Mouse (Mus musculus): Measurements from ENCODE around the gene Kif17.

- TF ChIP-seq CTCF (IDR thresholded peaks at IDR 0.05; ENCODE audit: borderline replicate concordance, extremely low read depth, insufficient read depth, insufficient read length) (no peak), POLR2A (IDR thresholded peaks at IDR 0.05; ENCODE audit: borderline replicate concordance, extremely low read depth, insufficient read depth, insufficient read length, poor library complexity, severe bottlenecking) (no peak)
Observed at GRCm38 (mm10) chr4:138342048-138342447, 91.8 kb downstream of the Kif17 start.

Data from brain, embryonic 14.5 days (tissue).